Mouse (Mus musculus): ENCODE measurements at regions not wholly inside any gene's neighbourhood (a gene's known extent, or its start where the extent isn't known, plus 50 kb on each side); places are given as distances from the start of the nearest gene placed in this dataset.

GRCm38 (mm10) chr6:111708277-111708676, 565.3 kb upstream of the Lmcd1 start:
- TF ChIP-seq CTCF (IDR thresholded peaks at IDR 0.05) (no peak), EP300 (IDR thresholded peaks at IDR 0.05) (no peak)
